Mouse (Mus musculus) heart, embryonic 10.5 days (tissue): ENCODE results near the gene Gsc. TPM values are rescaled to one million over a fixed set of nuclear protein-coding genes. Genes with fewer than 3 reads are reported as not detected.
"Not testable (repeated sequence)": the region's sequence is repeated elsewhere in the genome, so short reads cannot be mapped to it uniquely, and the experiment has no call there.

Experiments used
- DNase-seq: peaks from one replicate; pipeline ENCODE4 v3.0.0-alpha.2; 2017; ENCODE audit warnings: low spot score
- H3K27ac ChIP-seq: fragments of 300-500 bp; sonication (generic); 2 replicates; pipeline ENCODE4 v1.5.1; 2016; ENCODE audit warnings: mild to moderate bottlenecking
- H3K27me3 ChIP-seq: fragments of 300-500 bp; sonication (generic); 2 replicates; pipeline ENCODE4 v1.6.1; 2016; ENCODE audit warnings: mild to moderate bottlenecking; ENCODE audit not compliant: poor library complexity, insufficient read depth, severe bottlenecking
- H3K36me3 ChIP-seq: fragments of 300-500 bp; sonication (generic); 2 replicates; pipeline ENCODE4 v1.6.1; 2016; ENCODE audit warnings: mild to moderate bottlenecking, moderate library complexity
- H3K4me1 ChIP-seq: fragments of 300-500 bp; sonication (generic); 2 replicates; pipeline ENCODE4 v1.6.1; 2016; ENCODE audit warnings: mild to moderate bottlenecking
- H3K4me3 ChIP-seq: fragments of 300-500 bp; sonication (generic); 2 replicates; pipeline ENCODE4 v1.5.1; 2016; ENCODE audit warnings: mild to moderate bottlenecking, moderate library complexity
- H3K9me3 ChIP-seq: fragments of 300-500 bp; sonication (generic); 2 replicates; pipeline ENCODE4 v1.6.1; 2016; ENCODE audit warnings: mild to moderate bottlenecking, moderate library complexity
- WGBS: fragments of 180-500 bp; shearing (Covaris S2); methylation state at CpG from one replicate; pipeline ENCODE4 v1.1.7; 2016; 5-methylcytosine and 5-hydroxymethylcytosine counted together
- polyA plus RNA-seq: library from polyadenylated mRNA; unstranded; fragments of >200 nt; fragmentation: Nextera tagmentation; extraction: Ambion mirVana; gene quantifications from 2 replicates; pipeline ENCODE4 v1.2.1, GENCODE M21; 2016

Gsc gene
- polyA plus RNA-seq, 1 experiment from 2014 or later, result 4.0 TPM

DNA sequence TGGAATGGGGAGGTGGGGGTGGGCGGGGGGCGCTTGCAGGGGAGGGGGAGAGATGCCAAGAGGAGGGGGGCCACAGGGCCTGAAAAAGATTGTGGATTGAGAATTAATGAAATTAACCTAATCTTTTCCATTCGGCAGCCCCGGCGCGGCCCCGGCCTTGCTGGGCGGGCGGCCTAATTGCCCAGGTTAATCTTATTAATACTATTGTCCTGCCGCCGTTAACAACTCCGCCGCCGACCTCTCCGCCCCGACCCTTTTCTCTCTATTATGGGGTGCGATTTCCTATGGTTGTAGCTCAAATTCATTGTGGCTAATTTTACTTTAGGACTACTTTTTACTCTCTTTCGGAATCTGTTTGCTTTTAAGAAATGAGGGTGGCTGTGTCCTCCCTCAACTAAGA lies 362 bp upstream of the Gsc start:
- peaks cover 88% of the 10 kb centered on the region for H3K27me3 ChIP-seq
- no peak for DNase-seq
- H3K36me3 ChIP-seq, result no peaks in the 10 kb centered on the region
- H3K27ac ChIP-seq, result no peak overlapping the region
- no peaks in the 10 kb centered on the region for H3K9me3 ChIP-seq
- peak overlapping the region; percentile 75 for H3K4me3 ChIP-seq
- WGBS, result under 1% methylated on average over 16 of the region's 18 CpGs
- H3K4me1 ChIP-seq, result peaks cover 40% of the 10 kb centered on the region

DNA sequence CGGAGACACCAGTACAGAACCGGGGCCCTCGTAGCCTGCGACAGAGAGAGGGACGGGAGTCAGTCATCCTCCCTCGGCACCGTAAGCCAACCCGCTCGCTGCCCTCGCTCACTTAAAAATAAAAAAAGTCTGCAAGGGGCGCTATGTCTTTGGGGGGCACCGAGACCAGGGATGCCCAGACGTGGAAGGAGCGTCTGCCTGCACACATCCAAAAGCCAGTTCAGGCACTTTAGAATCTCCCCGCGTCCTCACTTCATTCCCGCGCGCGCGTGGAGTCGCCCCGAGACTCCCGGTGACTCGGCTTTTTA lies 958 bp downstream of the Gsc start:
- no peak for DNase-seq
- Histone ChIP-seq H3K27me3 (peaks cover 88% of the 10 kb centered on the region), H3K4me1 (peaks cover 44% of the 10 kb centered on the region), H3K9me3 (no peaks in the 10 kb centered on the region), H3K36me3 (no peaks in the 10 kb centered on the region), H3K4me3 (peak overlapping the region; percentile 75), H3K27ac (0 out of 2 replicates have a peak overlapping the region, but pooled peaks have one; percentile 24)
- under 1% methylated on average over 25 of the region's 25 CpGs for WGBS

DNA sequence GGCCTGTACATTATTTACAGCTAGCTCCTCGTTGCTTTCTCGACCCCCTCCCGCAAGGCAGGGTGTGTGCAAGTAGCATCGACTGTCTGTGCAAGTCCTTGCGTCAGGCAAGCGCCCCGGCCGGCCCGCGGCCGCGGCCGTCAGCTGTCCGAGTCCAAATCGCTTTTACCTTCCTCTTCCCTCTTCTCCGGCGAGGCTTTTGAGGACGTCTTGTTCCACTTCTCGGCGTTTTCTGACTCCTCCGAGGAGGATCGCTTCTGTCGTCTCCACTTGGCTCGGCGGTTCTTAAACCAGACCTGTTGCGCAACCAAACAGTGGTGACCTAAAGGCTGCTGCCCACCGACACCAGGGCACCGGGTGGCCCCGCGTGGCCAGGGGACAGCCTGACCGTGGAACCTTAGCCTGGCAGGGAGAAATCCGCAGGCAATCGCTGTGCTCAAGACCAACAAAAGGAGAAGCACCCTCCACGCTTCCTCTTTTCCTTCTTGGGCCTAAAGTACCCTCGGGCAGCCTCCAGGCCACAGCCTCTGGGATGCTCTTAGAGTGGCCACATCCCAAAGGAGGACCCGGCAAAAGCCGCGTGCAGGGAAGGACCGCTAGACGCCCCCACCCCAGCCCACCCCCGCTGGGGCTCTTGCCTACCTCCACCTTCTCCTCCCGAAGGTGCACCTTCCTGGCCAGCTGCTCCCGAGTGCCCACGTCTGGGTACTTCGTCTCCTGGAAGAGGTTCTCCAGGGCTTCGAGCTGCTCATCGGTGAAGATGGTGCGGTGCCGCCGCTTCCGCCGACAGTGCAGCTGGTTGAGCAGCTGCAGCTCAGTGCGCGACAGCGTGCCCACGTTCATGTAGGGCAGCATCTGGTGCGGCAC lies 1.5 kb downstream of the Gsc start:
- under 1% methylated on average over 57 of the region's 57 CpGs for WGBS
- Histone ChIP-seq H3K27me3 (peaks cover 91% of the 10 kb centered on the region), H3K27ac (peak overlapping the region; percentile 24; the same call in 1 of the 2 replicates), H3K36me3 (no peaks in the 10 kb centered on the region), H3K4me1 (peaks cover 50% of the 10 kb centered on the region), H3K4me3 (peak overlapping the region; percentile 75), H3K9me3 (no peaks in the 10 kb centered on the region)
- DNase-seq, result no peak

DNA sequence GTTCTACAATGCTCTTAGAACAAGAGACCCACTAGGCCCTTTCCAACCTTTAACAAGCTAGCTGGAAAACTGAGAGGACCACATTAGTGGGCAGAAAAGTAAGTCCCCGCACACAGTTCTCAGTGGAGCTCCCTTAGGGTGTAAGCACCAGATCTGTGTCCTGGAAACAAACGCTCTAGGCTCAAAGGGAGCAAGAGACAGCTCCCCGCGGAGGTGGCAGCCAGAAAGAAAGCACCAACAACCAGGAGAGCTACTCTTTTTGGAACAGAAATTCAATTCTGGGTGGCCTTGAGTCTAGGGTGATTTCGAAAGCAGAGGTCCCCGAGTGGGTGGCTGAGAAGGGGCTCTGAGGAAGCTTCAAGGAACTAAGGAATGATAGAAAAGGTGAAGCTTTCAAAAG lies 2.5 kb downstream of the Gsc start:
- DNase-seq, result no peak
- H3K27ac ChIP-seq, result no peak overlapping the region
- H3K4me3 ChIP-seq, result no peak overlapping the region
- no peaks in the 10 kb centered on the region for H3K9me3 ChIP-seq
- H3K27me3 ChIP-seq, result peaks cover 89% of the 10 kb centered on the region
- 11% methylated on average over 6 of the region's 6 CpGs for WGBS
- H3K4me1 ChIP-seq, result peaks cover 56% of the 10 kb centered on the region
- H3K36me3 ChIP-seq, result no peaks in the 10 kb centered on the region

DNA sequence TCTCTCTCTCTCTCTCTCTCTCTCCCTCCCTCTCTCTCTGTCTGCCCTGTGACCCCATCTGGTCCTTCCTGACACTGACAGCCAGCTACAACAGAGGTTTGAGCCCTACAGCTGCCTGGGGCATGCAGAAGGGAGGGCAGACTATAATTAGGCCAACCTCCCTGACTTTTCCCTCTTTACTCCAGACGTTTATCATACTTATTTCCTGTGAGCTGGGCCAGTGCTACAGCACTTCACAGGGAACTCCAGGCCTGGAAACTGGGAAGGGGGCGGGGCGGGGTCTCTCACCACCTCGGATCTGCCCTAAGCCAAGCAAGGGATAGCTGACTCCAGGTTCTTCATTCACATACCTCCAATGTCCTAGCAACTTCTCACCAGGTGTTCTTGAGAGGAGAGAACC lies 4.3 kb downstream of the Gsc start:
- WGBS, result 3% methylated on average over 4 of the region's 4 CpGs
- Histone ChIP-seq H3K27ac (no peak overlapping the region), H3K27me3 (peaks cover 76% of the 10 kb centered on the region), H3K36me3 (no peaks in the 10 kb centered on the region), H3K9me3 (no peaks in the 10 kb centered on the region), H3K4me1 (peaks cover 52% of the 10 kb centered on the region), H3K4me3 (no peak overlapping the region)
- DNase-seq, result no peak

DNA sequence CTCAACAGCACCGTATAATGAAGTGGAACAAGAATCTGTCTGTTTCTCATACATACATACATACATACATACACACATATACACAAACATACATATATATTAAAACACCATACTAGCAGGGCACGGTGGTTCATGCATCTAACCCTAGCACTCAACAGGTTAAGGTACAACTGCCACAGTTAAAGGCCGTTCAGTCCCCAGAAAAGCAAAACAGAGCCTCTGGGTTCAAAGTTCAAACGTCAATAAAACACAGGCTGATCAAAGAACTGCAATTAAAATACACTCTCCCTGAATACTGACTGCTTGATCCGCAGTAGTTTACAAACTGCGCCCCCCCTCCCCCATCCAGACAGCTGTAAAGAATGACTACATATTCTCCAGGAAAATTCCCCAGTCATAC lies 5.8 kb downstream of the Gsc start:
- no peaks in the 10 kb centered on the region for H3K9me3 ChIP-seq
- H3K4me3 ChIP-seq, result no peak overlapping the region
- peaks cover 41% of the 10 kb centered on the region for H3K4me1 ChIP-seq
- WGBS, result 38% methylated on average over 6 of the region's 6 CpGs
- H3K27me3 ChIP-seq, result peaks cover 63% of the 10 kb centered on the region
- no peak overlapping the region for H3K27ac ChIP-seq
- no peak for DNase-seq
- no peaks in the 10 kb centered on the region for H3K36me3 ChIP-seq

DNA sequence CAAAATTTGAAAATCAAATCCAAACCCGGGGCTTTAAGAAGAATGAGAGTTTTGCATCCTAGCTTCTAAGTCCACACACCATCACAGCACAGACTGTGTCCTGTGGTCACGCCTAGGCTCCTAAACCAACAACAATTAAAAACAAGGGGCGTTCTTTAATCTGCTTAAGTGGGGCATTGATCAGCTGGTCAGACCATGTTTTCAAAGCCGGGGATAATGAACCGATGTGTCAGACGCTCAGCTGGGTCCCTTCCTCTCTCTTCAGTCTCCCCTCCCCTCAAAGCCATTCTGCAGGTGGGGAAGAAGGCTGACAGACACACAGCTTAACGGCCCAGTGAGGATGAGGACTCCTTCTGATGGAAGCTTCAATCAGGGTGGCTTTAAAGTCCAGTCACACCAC lies 6.2 kb downstream of the Gsc start:
- Histone ChIP-seq H3K27me3 (peaks cover 58% of the 10 kb centered on the region), H3K27ac (no peak overlapping the region), H3K36me3 (no peaks in the 10 kb centered on the region), H3K4me1 (peaks cover 37% of the 10 kb centered on the region), H3K9me3 (no peaks in the 10 kb centered on the region), H3K4me3 (no peak overlapping the region)
- DNase-seq, result no peak
- WGBS, result 30% methylated on average over 7 of the region's 7 CpGs

DNA sequence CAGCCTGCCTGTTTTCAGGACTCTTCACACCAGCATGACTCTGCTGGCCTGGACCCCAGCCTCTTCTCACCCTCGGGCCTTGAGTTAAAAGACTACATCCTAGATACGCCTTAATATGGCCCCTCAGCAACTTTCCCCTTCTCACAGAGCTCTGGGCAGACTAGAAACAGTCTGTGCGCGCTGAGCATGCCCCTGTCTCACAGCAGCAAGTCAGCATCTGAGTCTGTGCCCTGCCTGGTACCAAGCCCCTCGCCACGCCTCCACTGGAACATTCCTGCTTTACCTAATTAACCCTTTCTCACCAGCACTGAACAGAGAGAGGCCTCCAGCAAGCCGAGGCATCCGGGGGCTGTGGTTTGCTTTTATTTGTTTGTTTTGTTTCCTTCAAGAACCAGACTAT lies 11.8 kb downstream of the Gsc start:
- Histone ChIP-seq H3K4me1 (peaks cover 11% of the 10 kb centered on the region), H3K4me3 (no peak overlapping the region), H3K27ac (0 out of 2 replicates have a peak overlapping the region, but pooled peaks have one; percentile 22), H3K36me3 (no peaks in the 10 kb centered on the region), H3K27me3 (peaks cover 31% of the 10 kb centered on the region), H3K9me3 (no peaks in the 10 kb centered on the region)
- whole genome bisulfite sequencing, result 30% methylated on average over 8 of the region's 8 CpGs
- no peak for DNase-seq

DNA sequence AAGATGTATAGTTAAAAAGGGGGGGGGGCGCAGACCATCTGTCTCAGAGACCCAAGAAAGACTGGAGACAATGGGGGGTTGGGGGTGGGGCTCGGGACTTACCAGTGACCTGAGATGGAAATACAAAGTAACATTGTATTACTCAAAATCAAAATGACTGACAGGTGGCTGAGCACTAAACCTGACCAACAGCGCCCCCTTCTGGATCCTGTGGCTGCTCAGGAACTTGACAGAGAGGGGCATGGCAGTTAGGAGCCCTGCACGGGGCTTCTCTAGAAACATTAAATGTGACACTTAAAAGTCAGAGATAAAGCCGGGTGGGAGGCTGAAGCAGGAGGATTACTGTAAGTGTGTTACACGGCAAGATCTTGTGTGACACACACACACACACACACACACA lies 13.8 kb downstream of the Gsc start:
- no peak for DNase-seq
- WGBS, result 54% methylated on average over 6 of the region's 6 CpGs
- Histone ChIP-seq H3K27me3 (peaks cover 22% of the 10 kb centered on the region), H3K4me3 (no peak overlapping the region), H3K27ac (no peak overlapping the region), H3K9me3 (no peaks in the 10 kb centered on the region), H3K4me1 (peaks cover 7% of the 10 kb centered on the region), H3K36me3 (no peaks in the 10 kb centered on the region)

DNA sequence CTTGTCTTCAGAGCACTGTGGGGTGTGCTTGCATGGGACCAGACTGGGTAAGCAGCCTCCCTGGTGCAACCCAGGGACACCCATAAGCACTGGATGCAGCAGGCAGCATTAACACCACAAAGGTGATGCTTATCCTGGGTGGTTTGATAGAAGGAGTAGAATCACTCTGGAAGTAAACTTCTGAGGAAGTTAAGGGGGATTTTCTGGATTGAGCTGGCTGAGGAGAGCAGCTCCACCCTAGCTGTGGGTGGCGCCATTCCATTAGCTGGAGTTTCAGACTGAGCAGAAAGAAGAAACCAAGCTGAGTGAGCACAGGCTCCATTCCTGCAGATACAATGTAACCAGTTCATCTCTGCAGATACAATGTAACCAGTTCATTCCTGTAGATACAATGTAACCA lies 20.1 kb downstream of the Gsc start:
- H3K27ac ChIP-seq, result no peak overlapping the region
- no peaks in the 10 kb centered on the region for H3K9me3 ChIP-seq
- DNase-seq, result no peak
- H3K4me3 ChIP-seq, result no peak overlapping the region
- no peaks in the 10 kb centered on the region for H3K36me3 ChIP-seq
- H3K27me3 ChIP-seq, result peaks cover 20% of the 10 kb centered on the region
- H3K4me1 ChIP-seq, result no peaks in the 10 kb centered on the region
- 55% methylated on average over 1 of the region's 1 CpGs for WGBS

DNA sequence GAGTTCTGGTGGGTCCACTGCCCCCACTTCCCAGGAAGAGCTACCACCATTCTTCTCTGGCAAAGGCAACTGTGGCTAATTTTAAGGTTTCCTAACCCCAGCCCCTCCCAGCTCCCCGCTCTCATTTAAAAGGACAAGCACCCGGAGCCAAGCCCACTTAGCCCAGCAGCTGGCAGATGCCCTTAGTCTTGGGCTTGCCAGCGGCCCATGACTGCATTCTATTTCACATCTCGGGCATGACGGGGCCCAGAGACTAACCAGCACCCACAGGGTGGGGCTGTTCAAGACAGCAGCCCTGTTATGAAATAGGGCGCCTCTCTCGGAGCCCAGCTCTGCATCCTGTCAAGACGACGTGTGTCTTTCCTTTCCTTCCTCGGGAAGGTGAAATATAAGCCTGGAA lies 22.9 kb downstream of the Gsc start:
- WGBS, result 72% methylated on average over 10 of the region's 10 CpGs
- no peak for DNase-seq
- Histone ChIP-seq H3K36me3 (no peaks in the 10 kb centered on the region), H3K4me3 (no peak overlapping the region), H3K27me3 (peaks cover 44% of the 10 kb centered on the region), H3K4me1 (no peaks in the 10 kb centered on the region), H3K27ac (no peak overlapping the region), H3K9me3 (no peaks in the 10 kb centered on the region)

DNA sequence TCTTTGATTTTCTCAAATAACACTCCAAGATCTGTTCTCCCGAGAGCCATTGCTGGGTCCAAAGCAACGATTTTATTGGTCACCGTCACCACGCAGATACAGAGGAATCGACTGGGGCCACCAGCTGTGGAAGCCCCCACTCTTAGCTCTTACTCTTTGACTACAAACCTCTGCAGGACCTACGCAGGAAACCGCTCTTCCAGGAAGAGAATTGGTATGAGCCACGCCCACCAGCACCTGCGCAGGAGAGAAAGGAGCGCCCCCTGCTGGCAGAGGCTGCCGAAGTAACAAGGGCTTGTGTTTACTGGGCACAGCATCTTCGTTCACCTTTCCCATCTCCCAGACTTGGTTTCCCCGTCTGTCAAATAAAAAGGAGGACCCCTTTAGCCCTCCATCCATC lies 25.0 kb downstream of the Gsc start:
- Histone ChIP-seq H3K27me3 (peaks cover 51% of the 10 kb centered on the region), H3K27ac (no peak overlapping the region), H3K36me3 (no peaks in the 10 kb centered on the region), H3K9me3 (no peaks in the 10 kb centered on the region), H3K4me3 (no peak overlapping the region), H3K4me1 (0 out of 2 replicates have a peak, but pooled peaks cover 3% of the 10 kb centered on the region)
- 27% methylated on average over 13 of the region's 13 CpGs for WGBS
- DNase-seq, result no peak

DNA sequence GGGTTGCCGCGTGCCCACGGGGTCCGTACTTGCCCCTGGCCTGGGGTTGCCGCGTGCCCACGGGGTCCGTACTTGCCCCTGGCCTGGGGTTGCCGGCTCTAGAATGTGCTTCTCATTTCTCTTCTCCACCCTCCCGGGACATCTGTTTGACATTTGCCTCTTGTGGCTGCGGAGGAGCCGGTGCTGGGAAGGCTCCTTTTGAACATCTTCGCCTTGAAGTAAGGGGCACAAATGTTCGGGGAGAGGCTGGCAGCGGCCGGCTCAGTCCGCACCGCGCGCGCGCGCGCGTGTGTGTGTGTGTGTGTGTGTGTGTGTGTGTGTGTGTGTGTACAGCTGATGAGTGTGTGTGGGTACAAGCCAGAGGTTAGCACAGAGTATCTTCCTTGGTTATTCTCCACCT lies 26.1 kb downstream of the Gsc start:
- peaks cover 43% of the 10 kb centered on the region for H3K27me3 ChIP-seq
- not testable (repeated sequence) for H3K27ac ChIP-seq, H3K9me3 ChIP-seq, H3K36me3 ChIP-seq, H3K4me3 ChIP-seq, DNase-seq, H3K4me1 ChIP-seq
- 75% methylated on average over 25 of the region's 25 CpGs for WGBS

DNA sequence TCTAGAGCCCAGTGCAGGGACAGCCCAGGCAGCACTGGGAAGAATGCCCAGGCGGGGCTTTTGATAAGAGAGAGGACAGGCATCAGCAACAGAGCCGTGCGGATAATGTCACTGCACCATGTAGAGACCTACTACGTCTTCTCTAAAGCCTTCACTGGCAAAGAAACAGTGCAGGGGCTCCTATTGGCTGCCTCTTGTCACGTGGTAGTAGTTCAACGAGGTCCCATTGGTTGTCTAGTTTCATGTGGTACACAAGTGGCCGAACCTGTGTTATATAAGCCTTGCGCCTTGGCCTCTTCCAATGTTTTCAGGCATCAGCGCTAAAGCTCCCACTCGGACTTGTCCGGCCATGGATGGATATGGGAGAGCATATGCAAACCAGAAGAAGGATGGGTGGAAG lies 29.4 kb downstream of the Gsc start:
- no peak overlapping the region for H3K4me3 ChIP-seq
- peaks cover 55% of the 10 kb centered on the region for H3K27me3 ChIP-seq
- 70% methylated on average over 11 of the region's 11 CpGs for WGBS
- no peak for DNase-seq
- no peaks in the 10 kb centered on the region for H3K36me3 ChIP-seq
- H3K27ac ChIP-seq, result no peak overlapping the region
- H3K4me1 ChIP-seq, result peaks cover 8% of the 10 kb centered on the region; the same call in 1 of the 2 replicates
- no peaks in the 10 kb centered on the region for H3K9me3 ChIP-seq
